Mouse (Mus musculus) ES-Bruce4 (cell line): Measurements from ENCODE around the gene Eif5a.

ENCODE experiments used
- CTCF ChIP-seq: IDR thresholded peaks from one replicate; pipeline ENCODE4 v1.8.1; 2011; ENCODE audit warnings: low read depth, low read length
- EP300 ChIP-seq: IDR thresholded peaks from 2 replicates; pipeline ENCODE4 v1.6.1; 2011; ENCODE audit warnings: low read depth, low read length; ENCODE audit not compliant: insufficient read depth
- POLR2A ChIP-seq: IDR thresholded peaks from one replicate; pipeline ENCODE4 v1.8.1; 2011; ENCODE audit warnings: low read length; ENCODE audit not compliant: insufficient read depth

GRCm38 (mm10) chr11:69884240-69884639 lies 37.5 kb downstream of the Eif5a start:
- TF ChIP-seq CTCF = no peak
- TF ChIP-seq POLR2A = no peak
- TF ChIP-seq EP300 = no peak
